Mouse (Mus musculus) urinary bladder, adult 2 months (tissue): ENCODE data around the gene Zrsr2. TPM values are rescaled to one million over a fixed set of nuclear protein-coding genes. Genes with fewer than 3 reads are reported as not detected.
A peak's percentile ranks its signal among the peaks of the same experiment; 100 is the strongest.

Source experiments
- DNase-seq: peaks from one replicate; pipeline ENCODE4 v3.0.0; 2022; ENCODE audit warnings: low spot score
- polyA plus RNA-seq: library from polyadenylated mRNA; depleted of rRNA; stranded (reverse); fragments of >200 nt; gene quantifications from 2 replicates; pipeline ENCODE4 v1.2.3, GENCODE M21; 2012; rRNA removed

Gene Zrsr2
- 20.6 and 24.1 TPM in 2 replicates for polyA plus RNA-seq

DNA sequence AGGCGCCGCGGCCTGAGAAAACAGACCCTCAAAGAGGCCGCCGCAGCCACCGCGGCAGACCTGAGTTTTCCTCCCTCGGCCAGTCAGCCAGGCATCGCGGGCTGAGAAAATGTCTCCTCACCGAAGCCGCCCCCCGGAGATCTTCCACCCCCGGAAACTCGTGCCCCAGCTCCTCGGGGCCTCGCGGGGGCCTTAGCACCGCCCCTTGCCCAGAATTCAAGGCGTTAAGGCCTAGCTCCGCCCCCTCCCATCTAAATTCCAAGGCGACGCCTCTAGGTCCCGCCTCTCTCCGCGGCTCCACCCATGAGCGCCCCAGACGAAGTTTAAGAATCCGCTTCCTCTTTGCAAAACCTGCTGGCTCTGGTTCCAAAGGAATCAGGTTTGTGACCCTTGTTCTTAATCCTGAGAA, at the start of gene Zrsr2:
Zrsr2 (minus strand) TSS at position 195 of the 409 bp plus-strand sequence.
- DNase-seq: peak; percentile 39

DNA sequence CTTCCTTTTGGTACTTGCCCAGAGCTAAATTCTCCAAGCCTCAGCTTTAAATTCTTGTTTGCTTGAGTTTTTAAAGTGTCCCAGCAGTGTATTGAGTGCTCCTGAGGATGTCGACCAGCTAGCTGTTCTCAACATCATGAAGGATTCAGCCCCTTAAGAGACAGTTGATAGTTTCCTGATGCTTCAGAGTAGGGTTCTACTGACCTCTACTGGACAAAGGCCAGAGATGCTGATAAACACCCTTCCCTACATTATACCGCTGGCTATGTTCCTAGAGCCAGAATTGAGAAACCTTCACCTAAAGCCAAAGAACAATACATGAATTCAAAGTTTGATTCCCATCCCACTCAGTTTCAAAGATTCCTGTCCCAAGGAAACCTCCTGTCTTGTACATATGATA, 46.3 kb upstream of the Zrsr2 start:
- DNase-seq: no peak

DNA sequence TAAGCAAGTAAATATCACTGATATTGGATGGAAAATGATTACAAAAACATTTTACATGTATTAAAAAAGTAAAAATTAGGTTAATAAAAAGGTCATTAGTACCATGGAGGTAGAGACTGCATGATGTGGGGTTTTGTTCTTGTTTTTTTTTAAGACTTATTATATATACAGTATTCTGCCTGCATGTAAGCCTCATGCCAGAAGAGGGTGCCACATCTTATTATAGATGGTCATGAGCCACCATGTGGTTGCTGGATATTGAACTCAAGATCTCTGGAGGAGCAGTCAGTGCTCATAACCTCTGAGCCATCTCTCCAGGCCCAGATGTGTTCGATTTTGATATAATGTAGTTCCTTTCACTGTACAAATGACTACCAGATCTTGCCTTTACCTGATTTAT, 41.4 kb upstream of the Zrsr2 start:
- no peak for DNase-seq

DNA sequence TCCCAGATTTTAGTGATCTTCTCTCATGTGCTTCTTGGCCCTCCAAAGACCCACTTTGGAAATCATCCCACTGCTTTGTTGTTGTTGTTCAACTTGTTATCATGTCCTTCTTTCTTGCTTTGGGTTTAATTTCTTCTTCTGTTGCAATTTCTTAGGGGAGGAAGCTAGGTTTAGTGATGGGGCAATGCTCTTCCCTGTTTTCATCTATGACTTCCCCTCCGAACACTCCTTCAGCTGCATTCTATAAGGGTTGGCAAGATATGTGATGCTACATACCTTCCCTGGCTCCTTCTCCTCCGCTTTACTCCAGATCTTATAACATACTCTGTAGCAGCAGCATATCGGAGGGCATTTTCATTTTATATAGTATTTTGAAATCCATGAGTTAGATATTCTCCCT, 38.3 kb upstream of the Zrsr2 start:
- no peak for DNase-seq

DNA sequence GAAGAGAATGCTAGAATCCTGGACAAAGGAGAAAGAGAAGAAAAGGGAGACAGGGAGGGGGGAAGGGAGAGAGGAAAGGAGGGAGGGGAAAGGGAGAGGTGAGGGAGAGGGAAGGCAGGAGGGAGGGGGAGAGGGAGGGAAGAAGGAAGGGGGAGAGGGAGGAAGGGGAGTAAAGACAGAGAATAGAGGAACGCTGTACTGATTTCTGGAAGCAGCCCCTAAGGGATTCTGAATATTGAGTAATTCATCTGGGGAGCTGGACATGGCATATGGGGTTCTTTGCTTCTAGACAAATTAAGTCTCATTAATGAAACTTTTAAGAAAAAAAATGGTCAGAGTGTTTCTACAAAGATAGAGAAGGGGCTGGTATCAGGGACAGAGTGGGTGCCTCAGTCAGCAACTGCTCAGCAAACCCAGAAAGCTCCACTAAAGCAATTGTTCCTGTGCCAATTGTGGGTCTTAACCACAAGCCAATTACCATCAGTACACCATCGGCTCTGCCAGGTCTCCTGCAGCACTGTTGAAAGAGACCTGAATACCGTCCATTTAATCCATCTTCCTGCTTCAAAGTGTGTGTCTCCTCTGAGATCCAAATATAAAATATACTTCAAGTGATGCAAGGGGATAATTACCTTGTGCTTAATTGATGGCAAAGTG, 29.4 kb upstream of the Zrsr2 start:
- DNase-seq: no peak

DNA sequence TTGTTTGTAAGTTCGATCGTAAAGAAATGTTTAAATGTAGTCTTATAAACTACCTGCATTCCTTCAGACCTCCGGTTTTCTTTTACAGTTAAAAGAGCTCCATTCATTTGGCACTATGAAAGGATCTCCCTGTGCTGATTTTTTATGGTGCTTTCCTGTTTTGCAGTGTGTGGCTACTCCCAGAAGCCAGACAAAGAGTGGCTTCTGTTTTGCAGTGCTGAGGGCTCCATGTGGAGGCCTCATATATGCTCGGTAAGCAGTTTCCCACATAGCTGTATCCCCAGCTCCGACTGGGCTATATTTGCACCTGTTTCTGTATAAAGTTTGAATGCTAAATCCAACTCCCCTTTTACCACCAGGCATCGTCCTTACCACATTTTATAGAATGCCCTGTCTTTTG, 23.7 kb upstream of the Zrsr2 start:
- DNase-seq: no peak

DNA sequence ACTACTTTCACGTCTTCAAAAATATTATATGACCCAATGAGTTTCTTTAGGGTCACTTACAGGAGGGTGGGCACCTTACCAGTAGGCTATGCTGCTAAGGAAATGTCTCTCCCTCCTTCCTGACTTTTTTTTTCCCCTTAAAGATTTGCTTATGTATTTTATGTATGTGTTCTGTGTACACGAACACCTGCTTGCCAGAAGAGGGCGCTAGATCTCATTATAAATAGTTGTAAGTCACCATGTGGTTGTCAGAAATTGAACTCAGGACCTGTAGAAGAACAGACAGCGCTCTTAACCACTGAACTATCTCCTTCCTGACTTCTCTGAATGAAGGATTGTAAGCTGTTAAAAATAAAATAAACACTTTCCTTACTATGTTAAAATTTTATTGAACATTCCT, 23.0 kb upstream of the Zrsr2 start:
- DNase-seq: no peak

DNA sequence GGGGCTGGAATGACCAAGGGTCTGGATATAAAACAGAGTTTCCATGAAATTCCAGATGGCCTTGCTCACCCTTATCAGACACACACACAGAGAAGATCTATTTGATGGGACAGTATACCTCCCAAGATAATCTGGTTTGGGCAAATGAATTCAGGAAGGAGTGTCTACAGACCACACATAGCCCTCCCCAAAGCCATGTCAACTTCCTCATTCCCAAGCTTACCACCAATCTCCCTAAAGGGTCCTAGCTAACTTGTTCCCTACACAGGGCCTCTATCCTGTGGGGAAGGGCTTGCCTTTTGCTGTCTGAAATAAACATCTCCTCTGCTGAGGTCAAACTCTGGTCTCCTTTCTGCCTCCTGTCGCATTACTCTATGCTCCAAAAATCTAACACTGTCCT, 22.6 kb upstream of the Zrsr2 start:
- no peak for DNase-seq

DNA sequence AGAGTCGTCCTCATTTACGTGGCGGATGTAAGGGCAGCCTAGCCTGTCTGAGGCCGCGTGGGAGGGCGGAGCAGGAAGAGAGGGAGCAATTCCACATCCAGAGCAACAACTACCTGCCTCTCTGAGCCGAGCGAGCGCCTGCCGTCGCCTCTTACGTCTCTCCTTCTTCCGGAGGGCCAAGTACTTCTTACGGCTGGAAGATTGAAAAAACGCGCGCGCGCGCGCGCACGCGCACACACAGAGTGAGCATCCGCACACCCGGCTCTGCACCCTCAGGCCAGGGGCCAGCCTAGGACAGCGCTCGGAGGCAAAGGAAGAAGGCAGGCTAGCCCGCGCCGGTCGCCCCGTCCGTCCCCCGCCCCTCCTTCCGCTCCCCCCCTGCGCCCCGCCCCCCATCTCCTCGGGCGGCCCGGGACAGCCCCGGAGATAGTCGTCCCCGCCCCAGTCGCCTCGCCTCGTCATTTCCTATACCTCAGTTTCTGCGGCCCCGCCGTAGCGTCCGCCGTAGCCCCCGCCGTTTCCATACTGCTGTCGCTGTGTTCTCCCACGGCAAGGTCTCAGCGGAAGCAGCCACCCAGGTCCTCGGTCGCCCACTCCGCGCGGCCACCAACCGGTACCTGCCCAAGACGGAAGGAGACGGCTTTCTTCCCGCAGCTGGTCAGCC, 526 bp downstream of the Zrsr2 start:
- peak; percentile 29 for DNase-seq

DNA sequence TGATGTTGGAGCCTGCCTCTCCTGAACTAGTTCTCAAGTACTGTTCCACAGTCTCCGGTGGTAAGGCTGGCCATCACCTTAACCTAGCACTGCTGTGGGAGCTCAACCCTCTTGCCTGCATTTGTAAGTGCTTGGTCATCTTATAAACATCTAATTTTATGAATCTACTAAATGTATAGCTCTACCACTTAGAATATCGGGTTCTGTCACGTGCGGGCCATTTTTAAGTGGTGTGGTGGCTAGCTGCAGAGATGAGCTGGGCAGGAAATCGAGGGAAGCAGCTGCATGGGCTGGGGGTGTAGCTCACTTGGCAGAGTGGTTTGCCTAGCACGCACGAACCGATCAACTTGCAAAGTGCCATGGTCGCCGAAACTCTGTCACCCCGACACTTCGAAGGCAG, 1.1 kb downstream of the Zrsr2 start:
- no peak for DNase-seq

DNA sequence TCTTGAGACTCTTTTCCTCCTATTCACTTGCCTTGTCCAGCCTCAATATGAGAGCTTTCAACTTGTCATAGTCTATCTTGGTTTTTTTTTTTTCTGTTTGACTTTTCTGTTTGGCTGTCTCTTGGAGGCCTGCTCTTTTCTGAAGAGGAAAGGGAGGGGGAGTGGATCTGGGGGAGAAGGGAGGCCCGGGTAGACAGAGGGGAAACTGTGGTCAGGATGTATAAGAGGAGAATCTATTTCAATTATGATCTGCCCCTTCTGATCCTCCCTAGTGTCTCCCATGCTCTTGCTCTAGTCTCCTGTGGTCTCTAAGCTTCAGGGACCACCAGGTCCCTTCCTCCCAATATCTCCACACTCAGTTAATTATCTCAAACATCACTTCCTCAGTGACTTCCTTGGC, 6.8 kb downstream of the Zrsr2 start:
- DNase-seq: no peak

DNA sequence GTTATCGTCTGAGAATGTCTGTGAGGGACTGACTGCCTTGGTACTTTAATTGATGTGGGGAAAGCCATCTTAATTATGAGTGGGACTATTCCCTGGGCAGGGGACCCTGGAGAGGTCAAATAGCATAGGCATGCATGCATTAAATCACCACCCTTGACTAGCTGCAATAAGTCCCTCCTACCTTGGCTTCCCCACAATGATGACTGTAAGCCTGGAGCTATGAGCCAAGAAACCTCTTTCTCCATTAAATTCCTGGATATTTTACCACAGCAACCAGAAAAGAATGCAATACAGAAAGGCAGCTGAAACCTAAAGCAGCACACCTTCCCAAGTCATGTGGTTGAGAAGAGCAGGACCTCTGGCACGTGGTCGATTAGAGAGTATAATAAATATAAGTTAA, 14.1 kb downstream of the Zrsr2 start:
- no peak for DNase-seq

DNA sequence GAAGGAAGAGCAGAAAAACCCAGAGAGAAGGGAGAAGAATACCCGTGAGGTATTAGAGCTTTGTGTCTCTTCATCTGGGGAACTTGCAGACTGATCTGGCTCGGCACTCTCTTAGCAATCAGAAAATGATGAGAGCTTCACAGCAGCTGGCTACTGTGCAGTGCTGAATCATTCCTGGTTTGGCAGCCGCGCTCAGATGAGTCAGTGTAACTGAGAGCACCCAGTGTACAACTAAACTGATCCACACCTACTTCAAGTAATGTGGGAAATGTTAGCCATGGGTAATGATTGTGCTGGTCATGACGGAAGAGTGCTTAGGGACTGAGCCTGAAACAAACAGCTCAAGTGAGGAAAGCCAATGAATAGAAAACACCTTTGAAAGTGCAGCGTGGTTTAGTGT, 19.9 kb downstream of the Zrsr2 start:
- DNase-seq: no peak

DNA sequence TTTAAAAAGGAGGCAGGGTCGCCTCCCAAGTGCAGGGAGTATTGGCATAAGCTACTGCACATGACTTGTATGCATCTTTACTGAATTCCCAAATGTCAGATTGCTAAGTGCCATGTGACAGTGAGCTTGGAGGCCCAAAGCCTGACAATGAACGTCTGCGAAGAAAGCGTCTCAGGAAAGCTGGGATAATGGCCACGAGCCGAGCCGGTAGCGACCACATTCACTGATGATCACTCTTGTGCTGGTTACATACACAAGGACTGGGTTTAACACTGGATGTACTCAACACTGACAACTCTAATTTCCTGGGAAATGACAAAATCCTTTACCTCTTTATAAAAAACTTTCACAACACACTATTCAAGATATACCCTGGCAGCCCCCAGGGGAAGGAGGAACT, 23.7 kb downstream of the Zrsr2 start:
- DNase-seq: no peak

DNA sequence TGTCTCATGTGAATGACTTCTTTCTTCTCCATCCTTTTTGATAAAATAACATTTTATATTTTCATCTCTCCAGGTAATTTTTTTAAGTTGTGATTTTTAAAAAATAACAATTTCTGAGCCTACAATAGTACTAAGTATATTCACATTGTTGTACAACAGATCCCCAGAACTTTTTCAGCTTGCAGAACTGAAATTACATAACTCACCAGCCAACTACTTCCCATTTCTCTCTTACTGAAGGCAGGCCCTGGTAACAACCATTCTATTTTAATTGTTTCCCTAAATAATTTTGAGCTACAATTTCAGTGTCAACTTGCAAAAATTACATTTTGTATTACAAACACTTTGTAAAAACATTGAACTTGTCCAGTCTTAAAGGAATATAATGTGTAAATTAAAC, 28.9 kb downstream of the Zrsr2 start:
- no peak for DNase-seq

DNA sequence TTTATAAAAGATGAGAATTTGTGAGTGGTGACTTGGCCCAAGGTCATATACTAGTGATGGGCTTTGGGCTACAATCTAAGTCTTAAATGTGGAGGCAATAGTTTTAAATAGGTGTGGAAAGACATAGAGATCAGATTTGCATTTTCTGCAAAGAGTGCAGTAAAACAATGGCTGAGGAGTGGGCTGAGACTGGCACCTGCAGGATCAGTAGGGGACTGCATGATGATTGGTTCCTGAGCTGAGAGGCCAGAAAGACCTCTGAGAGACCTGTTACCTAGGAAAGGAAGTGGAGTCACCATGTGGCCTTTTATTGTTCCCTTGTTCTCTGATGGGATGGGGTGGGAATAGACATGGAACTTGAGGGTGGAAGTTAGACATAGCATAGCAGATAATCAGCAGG, 45.7 kb downstream of the Zrsr2 start:
- DNase-seq: no peak

DNA sequence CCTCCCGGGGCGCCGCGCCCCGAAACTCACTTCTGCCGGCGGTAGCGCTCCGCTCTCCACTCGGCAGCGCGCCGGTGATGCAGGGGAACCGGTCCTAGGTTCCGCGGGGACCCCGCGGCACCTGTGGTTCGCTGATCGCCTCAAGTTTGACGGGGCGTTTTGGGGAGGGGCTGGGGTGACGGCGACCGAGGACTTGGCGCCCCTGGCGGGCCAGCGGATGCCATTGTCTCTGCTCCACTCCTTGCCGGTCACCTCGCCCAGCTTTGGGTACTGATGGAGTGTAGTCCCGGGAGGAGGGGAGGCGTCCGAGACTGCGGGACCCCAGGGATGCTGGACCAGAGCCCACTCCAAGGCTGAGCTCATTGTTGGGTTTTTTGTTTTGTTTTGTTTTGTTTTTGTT, 49.1 kb downstream of the Zrsr2 start:
- no peak for DNase-seq

DNA sequence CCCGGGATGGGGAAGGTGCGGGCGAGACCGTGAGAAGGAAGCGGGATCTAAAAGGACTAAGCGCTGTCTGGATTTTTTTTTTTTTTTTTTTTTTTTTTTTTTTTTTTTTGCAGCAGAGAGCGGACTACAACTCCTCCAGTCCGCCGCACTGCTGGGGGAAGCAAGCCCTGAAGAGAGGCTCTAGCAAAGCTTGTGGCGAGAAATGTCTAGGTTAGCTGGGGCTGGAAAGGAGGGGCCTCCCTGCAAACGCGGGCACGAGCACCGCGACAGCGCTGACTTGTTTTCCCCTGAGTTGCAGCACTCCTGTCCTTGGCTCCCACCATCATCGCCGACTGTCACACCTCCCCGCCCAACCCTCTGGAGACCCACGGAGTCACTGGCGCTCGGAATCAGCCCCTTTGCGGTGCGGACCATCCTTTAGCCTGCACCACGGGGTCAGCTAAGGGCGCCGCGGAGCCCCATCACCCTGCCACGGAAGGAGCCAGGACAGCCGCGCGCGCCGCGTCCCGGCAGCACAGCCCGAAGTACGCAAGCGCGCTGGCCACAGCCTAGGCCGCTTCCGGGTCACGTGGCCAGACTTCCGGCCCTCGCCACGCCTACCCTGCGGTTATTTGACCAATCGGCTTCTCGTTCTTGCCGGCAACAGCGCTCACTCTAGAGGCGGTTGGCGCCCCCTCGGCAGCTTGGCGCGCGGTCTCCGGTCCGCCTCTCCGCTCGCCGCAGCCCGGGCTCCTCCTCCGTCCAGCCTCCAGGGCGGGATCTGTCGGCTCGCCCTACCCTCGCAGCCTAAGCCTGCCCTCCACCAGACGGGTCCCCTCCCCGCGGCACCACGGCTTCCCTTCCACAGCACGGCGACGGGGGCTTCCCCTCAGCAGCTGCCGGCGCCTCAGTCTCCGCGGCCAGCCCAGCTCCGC, 49.9 kb downstream of the Zrsr2 start, which contains the start of gene Ap1s2:
Ap1s2 (plus strand) TSS at position 681 of the 914 bp plus-strand sequence.
- DNase-seq: peak; percentile 75

DNA sequence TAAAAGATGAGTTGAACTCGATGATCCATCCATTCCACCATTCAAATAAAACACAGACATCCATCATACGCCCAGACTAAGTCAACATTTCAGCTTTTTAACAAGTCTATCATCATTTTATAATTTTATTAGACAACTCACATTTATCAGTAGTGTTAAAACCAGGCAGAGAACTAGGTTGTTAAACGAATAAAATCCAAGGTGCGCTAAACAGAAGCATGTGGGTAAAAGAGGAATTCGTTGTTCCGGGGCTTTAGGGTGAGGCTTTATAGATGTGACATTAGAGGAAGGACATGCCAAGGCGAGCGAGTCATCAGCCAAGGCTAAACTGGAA, 50.5 kb downstream of the Zrsr2 start:
- DNase-seq: no peak

DNA sequence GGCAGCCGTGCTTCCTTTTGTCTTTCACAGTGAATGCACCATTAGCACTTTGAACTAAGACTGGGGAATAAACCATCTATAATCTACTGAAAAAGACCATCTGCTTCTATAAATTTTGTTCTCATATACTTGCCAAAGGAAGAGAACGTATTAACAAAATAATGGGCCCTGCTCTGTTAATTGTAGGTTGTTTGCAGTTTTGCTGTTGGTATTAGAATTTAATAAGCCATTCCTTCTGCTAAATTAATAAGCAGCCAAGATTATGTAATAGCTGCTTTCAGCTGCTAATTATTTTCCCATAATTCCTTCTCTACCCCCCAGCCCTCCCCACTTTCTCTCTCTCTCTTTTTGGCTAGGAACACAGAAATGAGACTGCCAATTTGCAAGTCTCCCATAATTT, 51.6 kb downstream of the Zrsr2 start:
- DNase-seq: no peak

DNA sequence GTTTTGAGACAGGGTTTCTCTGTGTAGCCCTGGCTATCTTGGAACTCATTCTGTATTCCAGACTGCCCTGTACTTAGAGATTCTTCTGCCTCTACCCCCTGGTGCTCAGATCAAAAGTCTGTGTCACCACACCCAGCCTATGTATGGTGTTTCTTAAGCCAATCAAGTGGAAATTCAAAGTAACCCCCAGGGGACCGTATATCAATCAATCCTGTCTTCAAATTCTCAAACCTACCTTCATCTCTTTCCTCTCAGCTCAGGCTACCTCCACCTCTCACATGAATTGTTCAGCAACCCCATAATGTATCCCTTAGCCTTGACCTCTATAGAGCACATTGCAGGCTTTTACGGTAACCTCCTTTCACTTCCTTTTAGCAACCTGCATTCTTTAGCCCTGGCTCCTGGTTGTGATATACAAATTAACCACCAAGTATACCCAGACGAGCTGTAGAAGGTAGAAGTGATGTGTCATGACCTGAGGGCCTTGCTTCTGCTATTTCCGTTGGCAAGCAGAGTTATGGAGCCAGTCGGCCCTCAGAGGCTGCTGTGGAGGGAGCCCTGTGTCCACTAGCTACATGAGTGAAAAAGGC, 58.9 kb downstream of the Zrsr2 start:
- no peak for DNase-seq

DNA sequence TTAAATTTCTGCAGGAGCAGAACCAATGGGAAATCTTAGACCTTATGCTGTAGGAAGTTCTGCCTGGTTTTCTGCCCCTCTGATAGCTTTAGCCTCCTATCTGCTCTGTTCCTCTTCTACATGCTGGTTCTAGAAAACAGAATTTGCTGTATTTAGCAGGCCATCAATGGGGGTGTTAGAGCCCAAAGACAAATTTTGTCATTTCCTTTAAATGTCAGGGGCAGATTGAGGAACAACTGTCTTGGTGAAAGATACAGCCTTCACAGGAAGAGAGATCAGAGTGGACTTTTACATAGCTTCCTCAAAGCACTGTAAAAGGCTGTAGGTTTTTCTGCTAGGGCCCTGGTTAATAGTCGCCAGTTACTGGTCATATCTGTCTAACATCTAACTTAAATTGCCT, 61.1 kb downstream of the Zrsr2 start:
- no peak for DNase-seq
